Mouse (Mus musculus) left cerebral cortex, postnatal 10 days (tissue): ENCODE results near the gene Plpp7. TPM values are rescaled to one million over a fixed set of nuclear protein-coding genes. Genes with fewer than 3 reads are reported as not detected.
A peak's percentile ranks its signal among the peaks of the same experiment; 100 is the strongest.

ENCODE experiments used
- DNase-seq, 2 experiments: peaks; one replicate each; pipeline ENCODE4 v3.0.0; 2021 to 2022; ENCODE audit warnings: low spot score in 2 of 2, mixed read lengths in 1 of 2; ENCODE audit errors: extremely low spot score in 1 of 2
- intact Hi-C: fragments of 180-260 bp; cut with DNase I; formaldehyde crosslinking; loops from one replicate; pipeline ENCODE4 v1.15.1; 2025
- total RNA-seq, 2 experiments: library from RNA; stranded (reverse); gene quantifications; 2 replicates each; pipeline ENCODE4 v1.2.3; 2021

The Plpp7 gene
- total RNA-seq, 2 experiments from 2014 or later: 18.7 to 22.9 TPM

DNA sequence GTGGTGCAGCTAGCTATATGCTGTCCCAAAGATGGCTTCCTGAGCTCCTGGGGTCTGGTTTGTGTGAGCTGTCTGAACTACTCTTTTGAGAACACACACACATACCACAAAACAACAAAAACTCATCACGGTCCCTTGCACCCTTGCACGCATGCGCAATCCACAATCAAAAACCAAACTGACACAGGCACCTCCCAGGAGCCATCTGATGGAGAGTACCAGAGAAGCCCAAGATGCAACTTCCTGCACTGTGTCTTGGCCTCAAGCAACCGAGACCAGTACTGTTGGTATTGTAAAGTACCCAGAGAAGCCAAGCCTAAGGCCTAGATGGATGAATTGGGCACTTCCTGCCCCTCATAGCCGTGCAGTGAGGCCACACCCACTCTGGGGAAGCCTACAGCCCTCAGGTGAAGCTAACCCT, 29.9 kb upstream of the Plpp7 start:
- intact Hi-C loops: no loop called here

DNA sequence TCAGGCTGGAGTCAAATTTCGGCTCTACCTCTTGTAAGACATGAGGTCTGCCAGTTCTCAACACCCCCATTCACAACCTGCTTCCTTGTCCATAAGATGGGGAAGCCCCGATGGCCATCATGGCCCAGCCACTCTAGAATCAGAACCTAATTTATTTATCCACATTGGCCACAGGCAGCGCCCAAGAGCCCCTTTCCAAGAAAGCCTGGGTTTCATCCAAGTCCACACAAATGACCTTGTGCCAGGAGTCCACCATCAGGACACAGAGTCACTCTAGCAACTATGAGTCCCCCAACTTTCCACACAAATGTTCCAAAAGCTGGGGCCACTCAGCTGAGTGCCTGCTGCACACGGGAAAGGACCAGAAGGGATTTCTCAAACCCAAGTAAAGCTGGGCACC, 29.3 kb upstream of the Plpp7 start:
- intact Hi-C loops: no loop called here
- no peak for DNase-seq

More for the DNA sequence above, 29.9 kb upstream of the Plpp7 start:
- no peak for DNase-seq

DNA sequence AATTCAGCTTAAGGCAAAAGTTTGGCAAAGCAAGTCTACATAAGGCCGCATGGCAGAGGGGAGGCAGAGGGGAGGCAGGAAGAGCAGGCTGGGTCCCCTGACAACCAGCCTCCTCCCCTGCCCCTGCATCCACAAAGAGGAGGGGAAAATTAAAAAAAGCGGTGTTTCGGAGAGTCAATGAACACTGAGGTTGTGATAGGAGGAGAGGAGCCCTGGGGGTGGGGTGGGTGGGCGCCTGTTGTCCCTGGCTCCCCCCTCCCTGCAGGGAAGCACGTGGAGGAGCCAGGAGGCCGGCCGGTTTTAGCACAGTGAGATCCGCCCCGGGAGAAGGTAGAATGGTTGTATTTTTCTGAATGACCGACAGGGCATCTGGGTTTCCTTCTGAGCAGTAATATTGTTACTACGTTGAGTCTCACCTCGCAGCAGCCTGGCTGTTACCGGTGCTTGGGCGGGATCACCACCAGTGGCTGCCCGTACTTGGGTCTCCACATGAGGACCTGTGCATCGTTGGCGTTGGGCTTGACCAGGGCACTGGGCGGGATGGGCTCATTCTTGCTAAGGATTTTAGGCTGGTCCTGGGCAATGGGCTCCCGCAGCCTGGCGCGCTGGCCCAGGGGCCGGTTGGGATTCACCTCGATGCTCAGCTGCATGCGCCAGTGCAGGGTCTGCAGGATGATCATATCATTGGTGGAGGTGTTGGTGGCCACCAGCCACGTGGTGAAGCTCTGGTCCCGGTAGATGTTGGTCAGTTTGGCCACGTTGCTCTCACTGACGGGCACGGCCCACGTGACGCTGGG, 26.3 kb upstream of the Plpp7 start:
- intact Hi-C loops: no loop called here
- no peak for DNase-seq

DNA sequence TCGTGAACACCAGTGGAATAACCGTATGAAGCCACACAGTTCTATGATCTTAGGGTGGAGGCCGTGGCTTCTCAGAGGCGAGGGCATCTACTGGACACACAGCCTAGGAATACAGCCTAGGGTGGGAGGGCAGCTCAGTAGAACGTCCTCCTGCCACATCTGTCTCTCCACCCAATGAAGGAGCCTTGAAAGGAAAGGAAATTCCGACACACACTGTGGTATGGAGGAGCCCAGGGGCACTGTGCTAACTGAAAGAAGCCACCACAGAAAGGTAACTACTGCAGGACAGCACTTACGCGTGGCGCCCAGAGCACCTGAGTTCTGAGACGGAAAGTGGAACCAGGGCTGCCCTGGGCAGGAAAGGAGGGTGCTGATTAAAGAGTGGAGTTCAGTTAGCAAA, 24.6 kb upstream of the Plpp7 start:
- intact Hi-C loops: no loop called here

DNA sequence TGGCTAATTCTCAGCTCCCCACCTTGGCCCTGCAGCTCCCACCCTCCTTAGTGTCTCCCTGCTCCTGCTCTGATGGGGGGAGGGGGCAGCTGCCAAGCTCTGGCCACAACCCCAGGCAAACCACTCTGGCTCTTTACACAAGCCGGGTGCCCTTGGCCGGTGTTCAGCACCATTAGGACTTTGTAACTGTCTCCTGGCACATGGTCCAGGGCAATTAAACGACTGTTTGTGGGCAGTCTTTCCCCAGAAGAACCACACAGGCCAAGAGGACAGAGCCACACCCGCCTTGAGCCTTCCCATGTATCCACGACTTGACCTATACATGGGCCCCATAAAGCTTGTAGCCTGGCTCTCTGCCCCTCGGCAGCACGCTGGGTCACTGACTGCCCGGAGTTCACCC, 20.9 kb upstream of the Plpp7 start:
- DNase-seq: no peak
- intact Hi-C loops: no loop called here

More for the DNA sequence above, 24.6 kb upstream of the Plpp7 start:
- DNase-seq: no peak

DNA sequence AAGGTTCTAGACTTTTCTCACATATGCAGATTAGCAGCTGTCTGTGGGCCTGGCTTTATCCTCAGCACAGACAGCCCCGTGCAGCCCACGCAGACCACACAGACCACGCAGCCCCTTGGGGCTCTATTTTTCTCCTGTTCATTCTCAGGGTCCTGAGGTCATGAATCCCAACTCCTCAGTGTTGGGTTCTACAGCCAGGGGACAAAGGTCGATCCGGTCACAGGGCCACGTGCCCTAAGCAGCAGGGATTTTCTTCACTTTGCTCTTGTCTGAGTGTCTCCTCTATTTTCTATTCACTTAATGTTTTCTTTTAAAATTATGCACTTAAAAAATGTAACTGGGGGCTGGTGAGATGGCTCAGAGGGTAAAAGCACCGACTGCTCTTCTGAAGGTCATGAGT, 20.0 kb upstream of the Plpp7 start:
- no peak for DNase-seq
- intact Hi-C loops: no loop called here

DNA sequence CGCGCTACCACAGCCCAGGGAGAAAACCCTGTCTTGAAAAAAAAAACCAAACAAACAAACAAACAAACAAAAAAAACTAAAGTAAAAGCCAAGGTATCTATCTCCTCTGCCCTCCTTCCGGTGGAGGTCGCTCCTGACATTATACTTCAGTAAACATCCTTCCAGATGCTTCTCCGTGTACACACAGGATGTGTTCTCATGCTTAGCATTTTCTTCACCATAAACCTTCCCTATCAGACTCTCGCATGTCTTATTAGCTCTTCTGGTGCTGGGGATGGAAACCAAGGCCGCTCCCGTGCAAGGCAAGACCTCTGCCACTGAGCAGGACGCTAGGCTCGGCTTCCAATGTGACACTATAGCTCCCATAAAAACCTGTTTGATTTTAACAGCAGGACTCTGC, 17.6 kb upstream of the Plpp7 start:
- intact Hi-C loops: no loop called here
- no peak for DNase-seq

DNA sequence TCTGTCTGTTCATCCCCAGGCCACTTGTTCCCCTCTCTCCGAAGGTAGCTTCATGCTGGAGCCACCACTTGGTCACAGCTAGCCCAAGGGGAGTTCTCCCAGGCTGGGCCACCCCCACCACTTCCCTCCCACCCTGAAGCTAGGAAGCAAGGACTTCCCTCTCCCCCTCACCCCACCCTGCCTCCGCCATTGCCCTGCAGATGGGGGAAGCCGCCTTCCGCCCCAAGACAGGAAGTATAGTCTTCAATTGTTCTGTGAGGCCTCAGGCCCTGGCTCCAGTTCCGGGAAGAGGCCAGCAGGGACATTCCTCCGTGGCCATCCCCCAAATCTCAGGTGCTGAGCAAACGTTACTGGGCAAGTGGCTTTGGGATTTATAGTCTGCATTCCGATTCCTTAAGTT, 16.8 kb upstream of the Plpp7 start:
- intact Hi-C loops: no loop called here
- peak in 1 of 2 experiments; percentile 82 for DNase-seq

DNA sequence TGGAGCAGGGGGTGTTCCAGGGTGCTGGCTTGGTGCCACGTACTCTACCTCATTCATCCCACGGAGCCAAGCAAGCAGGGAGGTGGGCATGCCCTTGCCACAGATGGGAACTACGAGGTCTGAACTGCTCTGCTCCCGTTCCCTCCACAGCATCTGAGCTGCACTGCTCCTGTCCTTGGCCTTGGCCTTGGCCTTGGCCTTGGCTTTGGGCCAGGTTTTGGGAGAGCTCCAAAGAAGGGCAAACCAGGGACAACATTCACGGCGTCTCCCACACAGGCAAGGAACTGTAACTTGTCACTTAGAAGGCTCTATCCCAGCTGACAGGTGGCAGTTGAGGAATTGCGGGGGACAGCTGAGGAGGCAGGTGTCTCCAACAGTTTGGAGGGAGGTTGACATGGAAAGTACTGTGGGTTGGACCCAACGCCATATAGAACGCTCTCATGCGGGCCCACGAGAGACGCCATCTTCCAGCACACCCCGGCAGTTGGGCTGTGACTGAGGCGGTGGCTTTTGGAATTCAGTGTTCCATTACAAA, 16.1 kb upstream of the Plpp7 start:
- DNase-seq: peak in 1 of 2 experiments; percentile 46
- intact Hi-C loops: no loop called here

DNA sequence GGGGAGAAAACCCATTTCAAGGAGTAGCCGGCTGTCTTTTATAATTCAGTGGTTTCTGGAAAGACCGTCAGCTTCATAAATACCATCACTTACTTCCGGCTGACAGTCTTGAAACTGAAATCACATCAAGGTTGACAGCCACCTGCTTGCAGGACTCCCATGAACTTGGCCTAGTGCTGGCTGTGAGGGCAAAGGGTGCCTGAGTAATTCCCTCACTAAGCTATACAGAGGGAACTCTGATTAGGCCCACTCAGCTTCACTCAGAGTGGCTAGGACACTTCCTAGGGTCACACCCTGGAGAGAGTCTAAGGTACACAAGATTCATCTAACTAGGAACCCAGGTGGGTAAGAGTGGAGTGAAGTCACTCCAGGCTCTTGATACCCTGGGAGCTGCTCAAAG, 14.6 kb upstream of the Plpp7 start:
- DNase-seq: no peak
- intact Hi-C loops: no loop called here

DNA sequence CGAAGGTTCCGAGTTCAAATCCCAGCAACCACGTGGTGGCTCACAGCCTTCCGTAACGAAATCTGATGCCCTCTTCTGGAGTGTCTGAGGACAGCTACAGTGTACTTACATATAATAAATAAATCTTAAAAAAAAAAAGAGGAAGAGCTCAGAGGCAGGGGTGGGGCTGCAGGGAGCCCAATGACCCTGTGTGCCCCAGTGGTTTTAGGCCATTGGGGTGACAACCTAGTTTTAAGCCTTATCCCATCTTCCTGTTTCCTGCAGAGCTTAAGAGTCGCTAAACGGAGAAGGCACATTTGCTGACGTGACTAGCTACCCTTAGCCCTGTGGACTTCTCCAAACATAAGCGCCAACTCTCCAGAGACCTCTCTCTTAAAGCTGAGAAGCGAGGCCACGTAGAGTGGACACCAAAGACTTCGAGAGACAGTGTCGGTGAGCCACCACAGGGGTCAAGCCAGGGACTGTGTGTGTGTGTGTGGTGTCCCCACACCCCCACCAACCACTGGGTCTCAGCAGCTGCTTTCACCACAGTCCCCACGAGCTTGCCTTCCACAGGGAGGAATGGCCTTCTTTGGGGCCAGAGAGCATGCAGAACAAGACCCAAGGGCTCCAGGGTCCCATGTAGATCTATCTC, 13.9 kb upstream of the Plpp7 start:
- DNase-seq: no peak
- intact Hi-C loops: no loop called here

DNA sequence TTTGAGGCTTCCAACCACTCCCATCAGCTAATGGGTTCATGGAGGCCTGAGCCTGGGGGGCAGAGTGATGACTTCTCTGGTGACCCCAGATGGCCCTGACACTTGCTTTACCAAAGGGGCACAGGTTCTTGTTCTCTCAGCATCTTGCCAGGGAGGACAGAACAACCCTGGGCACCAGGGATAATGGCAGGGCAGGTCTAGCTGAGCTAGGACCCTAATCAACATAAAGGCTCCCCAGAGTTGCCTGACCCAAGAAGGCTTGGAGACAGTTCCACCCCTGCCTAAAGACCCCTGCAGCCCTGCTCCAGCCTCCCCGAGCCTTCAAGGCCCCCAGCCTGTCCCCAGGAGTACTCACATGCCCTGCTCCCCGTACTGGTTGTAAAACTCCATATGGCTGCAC, 13.1 kb upstream of the Plpp7 start:
- DNase-seq: no peak
- intact Hi-C loops: no loop called here

DNA sequence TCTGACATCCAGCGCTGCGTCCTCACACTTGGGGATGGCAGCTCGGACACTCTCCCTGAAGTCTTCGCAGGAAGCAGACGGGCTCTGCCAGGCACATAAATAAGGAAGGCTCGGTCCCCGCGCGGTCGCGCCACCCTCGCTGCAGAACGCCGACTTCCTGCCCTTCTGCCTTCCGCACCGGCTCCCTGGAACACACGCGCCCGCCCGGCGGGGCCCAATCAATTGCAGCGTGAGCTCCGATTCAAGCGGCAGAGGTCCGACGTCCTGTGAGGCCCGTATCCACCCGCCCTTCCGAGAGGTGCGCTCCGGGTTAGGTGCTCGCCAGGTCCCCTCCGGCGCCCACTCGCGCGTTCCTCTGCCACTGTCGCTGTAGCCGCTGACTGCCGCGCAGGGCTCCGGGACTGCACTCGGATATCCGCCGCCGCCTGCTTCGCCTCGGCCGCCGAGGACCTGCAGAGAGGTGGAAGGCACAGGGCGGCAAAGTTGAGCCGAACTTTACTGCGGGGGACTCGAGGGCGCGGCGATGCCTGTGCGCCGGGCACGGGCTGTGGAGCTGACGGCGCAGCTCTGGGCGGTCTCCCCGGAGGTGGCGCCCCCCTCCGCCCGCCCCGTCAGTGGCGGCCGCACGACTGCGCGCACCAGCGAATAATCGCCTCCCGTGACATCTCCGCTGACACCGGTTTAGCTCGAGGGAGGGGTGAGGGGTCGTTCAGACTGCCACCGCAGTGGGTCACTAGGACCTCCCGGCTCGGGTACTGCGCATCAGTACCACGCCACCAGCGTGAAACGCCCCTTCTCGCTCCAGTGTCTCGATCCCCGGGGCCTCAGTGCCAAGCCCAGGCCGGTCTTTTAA, 11.9 kb upstream of the Plpp7 start:
- peak in 1 of 2 experiments; percentile 65 for DNase-seq

DNA sequence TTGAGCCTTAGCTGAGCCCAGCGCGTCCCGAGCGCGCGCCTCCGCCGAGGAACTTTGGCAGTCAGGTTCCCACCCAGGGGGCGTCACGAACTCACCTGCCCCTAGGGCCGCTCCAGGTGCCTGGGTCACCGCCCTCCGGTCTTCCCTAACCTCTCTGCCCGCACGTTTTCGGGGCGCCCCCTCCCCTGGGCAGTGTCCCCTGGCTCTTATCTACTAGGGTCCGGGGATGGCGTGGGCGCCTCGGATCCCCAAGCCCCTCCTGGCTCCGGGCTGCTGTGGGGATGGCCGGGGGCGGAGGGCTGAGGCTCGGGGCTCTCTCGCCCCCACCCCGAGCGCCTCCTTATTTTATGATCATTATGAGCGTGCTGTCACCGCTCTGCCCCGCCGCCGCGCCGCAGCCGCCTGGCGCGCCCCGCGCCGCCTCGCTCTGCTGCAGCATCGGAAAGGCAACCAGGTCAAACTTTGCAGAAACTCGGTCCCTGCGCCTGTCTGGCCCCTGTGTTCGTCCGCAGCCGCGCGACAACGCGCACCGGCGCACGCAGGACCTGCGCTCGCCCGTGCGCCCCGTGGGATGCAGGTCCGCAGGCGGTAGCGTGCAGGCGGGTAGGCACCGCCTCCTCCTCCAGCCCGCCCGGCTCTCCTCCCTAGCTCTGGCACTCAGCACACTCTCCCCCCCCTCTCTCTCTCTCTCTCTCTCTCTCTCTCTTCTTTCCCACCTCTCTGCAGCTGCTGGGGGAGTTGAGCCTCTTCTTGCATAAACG, 11.0 kb upstream of the Plpp7 start, which contains the start of gene Fam78a:
TSS of gene Fam78a (minus strand) at position 747 of the 761 bp plus-strand sequence.
- intact Hi-C loops: no loop called here
- DNase-seq: peak in 1 of 2 experiments; percentile 55

More for the DNA sequence above, 11.9 kb upstream of the Plpp7 start:
- intact Hi-C loops: no loop called here

DNA sequence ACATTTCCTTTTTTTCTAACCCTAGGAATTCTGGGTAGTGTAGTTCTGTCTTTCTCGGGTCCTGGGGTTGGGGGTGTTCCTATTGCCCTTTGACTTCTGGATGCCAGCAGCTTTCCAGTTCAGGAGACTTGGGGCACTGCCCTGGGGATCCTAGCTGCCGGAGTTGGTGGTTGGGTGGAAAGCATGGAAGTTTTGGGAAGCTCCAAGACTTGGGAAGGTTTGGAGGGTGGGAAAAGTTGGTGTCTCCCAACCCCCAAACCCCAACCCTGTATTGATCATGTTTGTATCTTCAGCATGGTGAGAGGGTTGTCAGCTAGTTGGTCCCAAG, 10.5 kb upstream of the Plpp7 start:
- intact Hi-C loops: loop anchor here (5.0 kb wide), 1 partner anchor 42 kb away; no protein-coding TSS in a partner anchor

DNA sequence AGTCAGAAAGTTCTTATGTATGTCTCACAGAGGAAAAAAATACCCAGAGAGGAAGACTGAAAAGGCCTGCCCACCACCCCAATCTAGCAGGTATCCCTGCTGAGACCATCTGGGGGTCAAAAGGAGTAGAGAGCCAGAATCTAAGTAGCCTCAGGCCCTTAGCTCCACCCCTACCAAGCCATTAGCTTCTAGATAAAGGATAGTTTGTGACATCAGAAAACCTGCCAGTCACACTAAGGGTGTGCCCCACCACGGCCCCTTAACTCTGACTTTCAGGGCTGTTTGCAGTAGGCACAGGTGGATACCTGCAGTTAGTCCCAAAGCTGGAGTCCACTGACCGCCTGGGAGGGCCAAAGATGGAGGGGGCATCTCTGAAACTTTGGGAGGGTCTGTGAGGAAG, 10.1 kb upstream of the Plpp7 start:
- DNase-seq: no peak
- intact Hi-C loops: loop anchor here (5.0 kb wide), 1 partner anchor 42 kb away; no protein-coding TSS in a partner anchor

More for the DNA sequence above, 10.5 kb upstream of the Plpp7 start:
- DNase-seq: no peak

DNA sequence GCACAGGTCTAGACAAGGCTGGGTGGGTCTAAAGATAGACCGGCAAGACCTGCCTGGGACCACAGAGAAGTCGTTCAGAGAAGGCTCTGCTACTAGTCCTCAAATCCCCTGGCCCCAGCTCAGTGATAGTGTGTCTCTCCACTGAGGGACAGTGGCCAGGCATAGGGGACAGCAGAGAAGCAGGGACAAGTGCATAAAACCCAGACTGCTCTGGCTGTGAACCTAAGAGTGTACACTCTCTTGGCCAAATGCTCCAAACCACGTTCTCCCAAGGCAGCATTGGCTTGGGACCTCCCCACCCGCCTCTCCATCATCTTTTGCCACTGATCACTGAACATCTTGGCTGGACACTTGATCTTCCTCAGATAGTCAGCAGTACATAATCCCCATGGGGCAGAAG, 7.7 kb upstream of the Plpp7 start:
- intact Hi-C loops: loop anchor here (5.0 kb wide), 1 partner anchor 40 kb away; no protein-coding TSS in a partner anchor

DNA sequence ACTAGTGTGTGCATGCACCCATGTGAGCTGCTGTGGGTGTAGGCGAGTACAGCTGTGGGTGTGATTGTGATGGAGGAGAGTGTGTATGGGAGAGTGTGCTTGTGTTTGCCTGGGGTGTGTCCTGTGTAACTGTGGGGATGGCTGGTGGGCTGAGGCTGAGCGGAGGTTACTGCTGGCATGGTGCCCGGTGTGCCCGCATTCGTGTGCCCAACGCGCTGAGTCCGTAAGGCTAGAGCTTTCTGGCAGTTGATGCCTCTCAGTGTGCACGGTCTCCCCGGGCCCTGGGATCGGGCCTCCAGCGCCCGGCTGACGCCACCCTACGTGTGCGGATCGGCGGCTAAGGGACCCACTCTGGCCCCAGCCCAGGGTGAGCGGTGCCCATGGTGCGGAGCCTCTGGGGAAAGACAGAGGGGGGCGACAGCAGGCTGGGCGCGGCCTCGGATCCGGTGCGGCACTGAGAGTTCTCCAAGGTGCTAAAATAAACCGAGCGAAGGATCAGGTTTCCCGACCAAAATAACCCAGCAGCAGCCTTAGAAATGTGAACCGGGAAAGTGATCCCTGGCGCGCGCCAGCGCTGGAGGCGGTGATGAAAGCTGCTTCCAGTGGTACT, 6.9 kb upstream of the Plpp7 start:
- intact Hi-C loops: loop anchor here (5.0 kb wide), 1 partner anchor 39 kb away; no protein-coding TSS in a partner anchor
- DNase-seq: peak in 1 of 2 experiments; percentile 60

More for the DNA sequence above, 7.7 kb upstream of the Plpp7 start:
- DNase-seq: no peak
